Mouse (Mus musculus) embryonic facial prominence, embryonic 10.5 days (tissue): ENCODE measurements around the gene Ccdc9. TPM values are rescaled to one million over a fixed set of nuclear protein-coding genes. Genes with fewer than 3 reads are reported as not detected.

Source experiments
- polyA plus RNA-seq: library from polyadenylated mRNA; unstranded; fragments of >200 nt; fragmentation: Nextera tagmentation; extraction: Ambion mirVana; gene quantifications from 2 replicates; pipeline ENCODE4 v1.2.1, GENCODE M21; 2016

Gene Ccdc9
- polyA plus RNA-seq, 1 experiment from 2014 or later, result 27.1 TPM

Other genes with a start within 250 kb of the Ccdc9 start
- gene Bicra, start 238.9 kb downstream of the Ccdc9 start, polyA plus RNA-seq, result 8.9 and 9.2 TPM in 2 replicates
- gene Zfp541, start 225.0 kb downstream of the Ccdc9 start, polyA plus RNA-seq, result 0.05 TPM in 1 of 2 replicates, not detected in the other
- 200 and 202 TPM in 2 replicates for gene Napa, start 188.3 kb downstream of the Ccdc9 start, polyA plus RNA-seq
- 25.8 and 26.7 TPM in 2 replicates for gene Kptn, start 166.9 kb downstream of the Ccdc9 start, polyA plus RNA-seq
- 0.16 and 0.20 TPM in 2 replicates for gene Slc8a2, start 157.0 kb downstream of the Ccdc9 start, polyA plus RNA-seq
- gene Meis3, start 111.7 kb downstream of the Ccdc9 start, polyA plus RNA-seq, result 55.5 and 67.7 TPM in 2 replicates
- 19.0 and 20.1 TPM in 2 replicates for gene Dhx34, start 64.8 kb downstream of the Ccdc9 start, polyA plus RNA-seq
- gene C5ar2, start 42.6 kb downstream of the Ccdc9 start, polyA plus RNA-seq, result 0.05 and 0.09 TPM in 2 replicates
- gene C5ar1, start 27.3 kb downstream of the Ccdc9 start, polyA plus RNA-seq, result 0.54 and 0.64 TPM in 2 replicates
- gene Inafm1, start 13.2 kb downstream of the Ccdc9 start, polyA plus RNA-seq, result 5.9 and 9.1 TPM in 2 replicates
- 12.9 and 13.4 TPM in 2 replicates for gene Bbc3, start 21.6 kb upstream of the Ccdc9 start, polyA plus RNA-seq
- gene Sae1, start 101.0 kb upstream of the Ccdc9 start, polyA plus RNA-seq, result 479 and 497 TPM in 2 replicates
- 20.5 and 22.2 TPM in 2 replicates for gene Zc3h4, start 114.1 kb upstream of the Ccdc9 start, polyA plus RNA-seq
- 71.5 and 76.4 TPM in 2 replicates for gene Tmem160, start 166.0 kb upstream of the Ccdc9 start, polyA plus RNA-seq
- 0.98 and 1.4 TPM in 2 replicates for gene Npas1, start 190.9 kb upstream of the Ccdc9 start, polyA plus RNA-seq